Mouse (Mus musculus): ENCODE results near the gene Slc7a6. TPM values are rescaled to one million over a fixed set of nuclear protein-coding genes. Genes with fewer than 3 reads are reported as not detected.

Gene Slc7a6
- polyA plus RNA-seq, 1 experiment = 21.3 TPM

- no peaks in the 10 kb centered on the region for H3K79me3 ChIP-seq (ENCODE audit: low read depth)
- H3K36me3 ChIP-seq (ENCODE audit: control insufficient read depth, insufficient read depth) = peaks cover 36% of the 10 kb centered on the region
- no peaks in the 10 kb centered on the region for H3K27me3 ChIP-seq (ENCODE audit: control insufficient read depth, insufficient read depth, insufficient read length)
Measured at GRCm38 (mm10) chr8:106159876-106160275, 8.8 kb upstream of the Slc7a6 start.

GRCm38 (mm10) chr8:106163251-106163650 lies 5.4 kb upstream of the Slc7a6 start:
- peaks cover 2% of the 10 kb centered on the region for H3K79me2 ChIP-seq (ENCODE audit: control insufficient read depth, insufficient read depth)
- no peak overlapping the region for H3K4me3 ChIP-seq (ENCODE audit: insufficient read depth, poor library complexity, severe bottlenecking)
- H3K27me3 ChIP-seq (ENCODE audit: control insufficient read depth, insufficient read depth, insufficient read length) = no peaks in the 10 kb centered on the region
- H3K36me3 ChIP-seq (ENCODE audit: control insufficient read depth, insufficient read depth) = peaks cover 22% of the 10 kb centered on the region
- TF ChIP-seq FOSL1 (IDR thresholded peaks at IDR 0.05; ENCODE audit: insufficient read depth, low read length, poor library complexity, severe bottlenecking) (no peak), USF1 (IDR thresholded peaks at IDR 0.05; ENCODE audit: low read depth) (no peak), MAX (IDR thresholded peaks at IDR 0.05) (no peak), MYOD1 (IDR thresholded peaks at IDR 0.05; ENCODE audit: control insufficient read depth, insufficient read length, low read depth) (no peak), CEBPB (IDR thresholded peaks at IDR 0.05; ENCODE audit: low read depth) (no peak), MYOG (IDR thresholded peaks at IDR 0.05; ENCODE audit: control insufficient read depth, extremely low read depth, insufficient read length) (no peak), CTCF (IDR thresholded peaks at IDR 0.05; ENCODE audit: control insufficient read depth, insufficient read depth, insufficient read length) (no peak)
- H3ac ChIP-seq (ENCODE audit: control insufficient read depth, insufficient read length, low read depth) = no peak overlapping the region
- H3K79me3 ChIP-seq (ENCODE audit: low read depth) = no peaks in the 10 kb centered on the region

More at GRCm38 (mm10) chr8:106159876-106160275, 8.8 kb upstream of the Slc7a6 start:
- no peak for TF ChIP-seq USF1 (IDR thresholded peaks at IDR 0.05; ENCODE audit: low read depth)
- no peak for TF ChIP-seq MAX (IDR thresholded peaks at IDR 0.05)
- no peak for TF ChIP-seq MYOD1 (IDR thresholded peaks at IDR 0.05; ENCODE audit: control insufficient read depth, insufficient read length, low read depth)
- no peak for TF ChIP-seq CEBPB (IDR thresholded peaks at IDR 0.05; ENCODE audit: low read depth)
- TF ChIP-seq CTCF (IDR thresholded peaks at IDR 0.05; ENCODE audit: control insufficient read depth, insufficient read depth, insufficient read length) = no peak
- TF ChIP-seq MYOG (IDR thresholded peaks at IDR 0.05; ENCODE audit: control insufficient read depth, extremely low read depth, insufficient read length) = no peak
- TF ChIP-seq FOSL1 (IDR thresholded peaks at IDR 0.05; ENCODE audit: insufficient read depth, low read length, poor library complexity, severe bottlenecking) = no peak
- Histone ChIP-seq H3ac (ENCODE audit: control insufficient read depth, insufficient read length, low read depth) (no peak overlapping the region), H3K4me3 (ENCODE audit: insufficient read depth, poor library complexity, severe bottlenecking) (no peak overlapping the region), H3K79me2 (ENCODE audit: control insufficient read depth, insufficient read depth) (no peaks in the 10 kb centered on the region)

GRCm38 (mm10) chr8:106165460-106165859 lies 3.2 kb upstream of the Slc7a6 start:
- Histone ChIP-seq H3K79me2 (ENCODE audit: control insufficient read depth, insufficient read depth) (peaks cover 24% of the 10 kb centered on the region), H3K36me3 (ENCODE audit: control insufficient read depth, insufficient read depth) (peaks cover 15% of the 10 kb centered on the region), H3K4me3 (ENCODE audit: insufficient read depth, poor library complexity, severe bottlenecking) (no peak overlapping the region), H3K27me3 (ENCODE audit: control insufficient read depth, insufficient read depth, insufficient read length) (no peaks in the 10 kb centered on the region), H3ac (ENCODE audit: control insufficient read depth, insufficient read length, low read depth) (no peak overlapping the region), H3K79me3 (ENCODE audit: low read depth) (peaks cover 15% of the 10 kb centered on the region)
- peak; percentile 39 for TF ChIP-seq CTCF (IDR thresholded peaks at IDR 0.05; ENCODE audit: control insufficient read depth, insufficient read depth, insufficient read length)
- no peak for TF ChIP-seq USF1 (IDR thresholded peaks at IDR 0.05; ENCODE audit: low read depth)

GRCm38 (mm10) chr8:106169017-106169933 lies 618 bp downstream of the Slc7a6 start:
- H3K4me3 ChIP-seq (ENCODE audit: insufficient read depth, poor library complexity, severe bottlenecking) = peak overlapping the region; percentile 69
- H3K27me3 ChIP-seq (ENCODE audit: control insufficient read depth, insufficient read depth, insufficient read length) = no peaks in the 10 kb centered on the region
- H3K79me3 ChIP-seq (ENCODE audit: low read depth) = peaks cover 44% of the 10 kb centered on the region
- TF ChIP-seq MYOG (IDR thresholded peaks at IDR 0.05; ENCODE audit: control insufficient read depth, extremely low read depth, insufficient read length) (no peak), MAX (IDR thresholded peaks at IDR 0.05) (peak; percentile 1)
- H3K36me3 ChIP-seq (ENCODE audit: control insufficient read depth, insufficient read depth) = peaks cover 4% of the 10 kb centered on the region
- H3ac ChIP-seq (ENCODE audit: control insufficient read depth, insufficient read length, low read depth) = peak overlapping the region; percentile 90
- H3K79me2 ChIP-seq (ENCODE audit: control insufficient read depth, insufficient read depth) = peaks cover 62% of the 10 kb centered on the region

GRCm38 (mm10) chr8:106169934-106170480 lies 1.4 kb downstream of the Slc7a6 start:
- H3K27me3 ChIP-seq (ENCODE audit: control insufficient read depth, insufficient read depth, insufficient read length) = no peaks in the 10 kb centered on the region
- no peaks in the 10 kb centered on the region for H3K36me3 ChIP-seq (ENCODE audit: control insufficient read depth, insufficient read depth)
- TF ChIP-seq CTCF (IDR thresholded peaks at IDR 0.05; ENCODE audit: control insufficient read depth, insufficient read depth, insufficient read length) = no peak
- H3K79me3 ChIP-seq (ENCODE audit: low read depth) = peaks cover 51% of the 10 kb centered on the region
- peak overlapping the region; percentile 69 for H3K4me3 ChIP-seq (ENCODE audit: insufficient read depth, poor library complexity, severe bottlenecking)
- H3K79me2 ChIP-seq (ENCODE audit: control insufficient read depth, insufficient read depth) = peaks cover 70% of the 10 kb centered on the region
- peak overlapping the region; percentile 90 for H3ac ChIP-seq (ENCODE audit: control insufficient read depth, insufficient read length, low read depth)

- Histone ChIP-seq H3K4me3 (ENCODE audit: insufficient read depth, poor library complexity, severe bottlenecking) (no peak overlapping the region), H3ac (ENCODE audit: control insufficient read depth, insufficient read length, low read depth) (no peak overlapping the region), H3K79me2 (ENCODE audit: control insufficient read depth, insufficient read depth) (peaks cover 100% of the 10 kb centered on the region), H3K27me3 (ENCODE audit: control insufficient read depth, insufficient read depth, insufficient read length) (no peaks in the 10 kb centered on the region), H3K36me3 (ENCODE audit: control insufficient read depth, insufficient read depth) (no peaks in the 10 kb centered on the region), H3K79me3 (ENCODE audit: low read depth) (peaks cover 77% of the 10 kb centered on the region)
- TF ChIP-seq MYOG (IDR thresholded peaks at IDR 0.05; ENCODE audit: control insufficient read depth, extremely low read depth, insufficient read length) (no peak), FOSL1 (IDR thresholded peaks at IDR 0.05; ENCODE audit: insufficient read depth, low read length, poor library complexity, severe bottlenecking) (no peak), CEBPB (IDR thresholded peaks at IDR 0.05; ENCODE audit: low read depth) (no peak), CTCF (IDR thresholded peaks at IDR 0.05; ENCODE audit: control insufficient read depth, insufficient read depth, insufficient read length) (no peak), USF1 (IDR thresholded peaks at IDR 0.05; ENCODE audit: low read depth) (no peak), MAX (IDR thresholded peaks at IDR 0.05) (no peak), MYOD1 (IDR thresholded peaks at IDR 0.05; ENCODE audit: control insufficient read depth, insufficient read length, low read depth) (no peak)
Measured at GRCm38 (mm10) chr8:106173566-106173965, 4.9 kb downstream of the Slc7a6 start.

Data from C2C12 (cell line).